Mouse (Mus musculus): ENCODE measurements around the gene Gamt.

Gamt gene

DNA sequence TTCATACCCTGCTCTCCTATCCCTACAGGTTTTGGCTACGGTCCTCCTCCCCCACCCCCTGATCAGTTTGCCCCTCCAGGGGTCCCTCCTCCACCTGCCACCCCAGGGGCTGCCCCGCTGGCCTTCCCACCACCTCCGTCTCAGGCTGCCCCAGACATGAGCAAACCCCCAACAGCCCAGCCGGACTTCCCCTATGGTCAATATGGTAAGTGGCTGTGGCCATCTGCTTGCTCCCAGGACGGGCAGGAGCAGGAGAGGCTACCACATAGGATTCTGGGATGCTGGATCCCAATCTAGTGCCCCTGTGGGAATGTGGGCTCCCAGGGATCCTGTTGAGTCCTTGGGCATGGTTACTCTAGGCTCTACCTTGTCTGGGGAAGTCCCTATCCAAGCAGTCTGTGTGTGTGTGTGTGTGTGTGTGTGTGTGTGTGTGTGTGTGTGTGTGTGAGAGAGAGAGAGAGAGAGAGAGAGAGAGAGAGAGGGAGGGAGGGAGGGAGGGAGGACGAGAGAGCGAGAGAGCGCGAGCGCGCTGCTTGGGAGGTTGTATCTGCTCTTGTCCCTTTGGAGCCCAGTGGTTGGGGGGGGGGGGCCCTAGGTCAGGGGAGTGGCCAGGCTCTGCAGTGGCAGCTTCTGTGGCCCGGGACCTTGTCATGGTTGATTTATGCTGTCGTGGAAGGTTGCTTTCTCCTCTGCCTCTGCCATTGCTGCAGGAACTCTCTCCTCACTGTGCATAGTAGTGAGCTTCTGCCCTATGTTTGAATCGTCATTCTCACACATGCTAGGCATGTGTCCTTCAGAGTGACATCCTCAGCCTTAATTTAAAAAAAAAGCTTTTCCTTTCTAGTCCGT lies 24.6 kb upstream of the Gamt start:
- no peak for DNase-seq

DNA sequence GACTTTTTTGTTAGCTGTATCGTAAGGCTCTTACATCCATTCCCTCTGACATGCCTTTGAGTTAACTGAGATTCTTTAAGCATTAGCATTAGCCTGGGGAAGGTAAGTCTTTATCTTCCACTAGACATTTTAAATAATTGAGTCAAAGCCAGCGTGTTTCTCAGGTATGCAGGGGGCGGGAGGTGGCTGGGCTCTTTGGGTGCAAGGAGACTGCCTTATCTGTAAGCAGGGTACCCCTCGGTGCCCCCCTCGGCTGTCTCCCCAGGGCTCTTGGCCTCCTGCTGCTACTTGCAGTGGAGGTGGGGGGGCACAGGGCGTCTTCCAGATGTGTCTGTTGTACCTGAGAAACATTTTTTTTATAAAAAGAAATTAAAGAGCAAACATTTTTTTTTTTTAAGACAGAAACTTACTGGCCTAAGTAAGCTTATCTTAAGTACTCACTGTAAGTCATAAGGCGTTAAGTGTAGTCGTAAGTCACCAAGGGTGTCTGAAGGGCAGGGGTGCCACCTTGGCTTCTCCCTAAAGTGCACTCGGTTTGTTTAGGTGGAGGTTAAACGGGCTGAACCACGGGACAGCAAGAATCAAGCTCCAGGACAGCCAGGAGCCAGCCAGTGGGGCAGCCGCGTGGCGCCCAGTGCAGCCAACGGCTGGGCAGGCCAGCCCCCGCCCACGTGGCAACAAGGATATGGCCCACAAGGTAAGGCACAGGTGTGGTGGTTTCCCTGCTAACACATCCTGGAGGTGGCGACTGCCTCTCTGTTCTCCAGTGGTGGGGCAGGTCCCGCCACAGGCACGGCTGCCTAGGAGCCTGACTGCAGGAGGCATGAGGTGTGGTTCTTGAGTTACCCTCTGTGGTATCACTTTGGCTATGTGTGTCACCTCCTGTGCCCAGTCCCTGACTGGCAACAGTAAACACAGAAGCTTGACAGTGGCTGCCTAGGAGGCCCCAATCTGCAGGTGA lies 21.9 kb upstream of the Gamt start:
- no peak for DNase-seq

DNA sequence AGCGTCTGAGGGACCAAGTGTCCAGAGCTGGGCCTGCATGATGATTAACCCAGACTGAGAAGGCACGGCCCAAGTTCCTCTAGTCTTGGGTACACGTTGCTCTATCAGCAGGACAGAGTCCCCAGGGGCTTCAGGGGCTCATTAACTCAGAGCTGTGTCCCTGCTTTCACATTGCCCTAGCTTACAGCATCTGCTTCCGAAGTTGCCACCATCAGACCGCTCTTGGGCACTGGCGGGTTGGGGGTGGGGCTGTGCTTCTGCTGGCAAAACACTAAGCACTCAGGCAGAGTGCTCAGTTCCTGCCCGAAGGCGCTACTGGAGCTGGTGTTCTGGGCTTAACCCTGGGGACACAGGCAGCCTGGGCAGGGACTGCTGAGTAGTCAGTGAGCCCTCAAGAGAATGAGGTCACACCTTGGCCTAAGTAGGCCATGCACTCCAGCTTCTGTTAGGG lies 21.1 kb upstream of the Gamt start:
- no peak for DNase-seq

DNA sequence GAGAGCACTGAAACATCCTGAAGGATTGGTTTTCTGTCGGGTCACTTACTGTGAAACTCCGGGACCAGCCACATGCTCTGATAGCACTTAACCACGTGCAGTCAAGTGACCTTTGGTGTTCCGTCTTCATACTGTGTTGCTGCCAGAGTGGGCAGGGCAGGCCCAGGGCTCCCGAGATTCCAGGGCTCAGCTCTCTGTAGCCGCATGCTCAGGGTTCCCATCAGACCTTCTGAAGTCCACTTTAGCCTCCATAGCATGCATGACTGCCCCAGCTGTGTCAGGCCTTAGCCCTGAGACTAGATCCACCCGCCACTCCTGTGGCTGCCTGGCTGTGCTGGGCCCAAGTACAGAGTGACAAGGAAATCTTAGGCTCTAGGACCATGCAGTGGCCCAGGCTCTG lies 20.5 kb upstream of the Gamt start:
- DNase-seq = no peak

DNA sequence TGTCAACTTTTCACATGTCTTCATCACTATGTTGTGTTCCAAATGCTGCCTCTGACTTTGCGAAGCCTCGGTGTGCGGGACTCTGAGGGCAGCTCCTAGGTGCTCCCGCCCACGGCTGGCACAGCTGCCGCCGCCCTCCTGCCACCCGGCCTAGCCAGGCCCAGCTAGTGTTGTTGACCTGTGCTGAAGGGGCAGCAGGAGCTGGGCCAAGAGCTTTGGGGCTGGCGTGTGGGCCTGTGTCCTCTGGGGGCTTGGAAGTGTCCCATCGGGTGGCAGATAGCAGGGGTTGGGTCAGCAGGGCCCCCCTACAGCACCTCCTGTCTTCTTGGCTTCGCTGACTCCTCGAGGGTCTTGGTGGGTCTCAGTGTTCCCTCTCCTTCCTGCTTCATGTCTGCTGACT lies 18.5 kb upstream of the Gamt start:
- no peak for DNase-seq

DNA sequence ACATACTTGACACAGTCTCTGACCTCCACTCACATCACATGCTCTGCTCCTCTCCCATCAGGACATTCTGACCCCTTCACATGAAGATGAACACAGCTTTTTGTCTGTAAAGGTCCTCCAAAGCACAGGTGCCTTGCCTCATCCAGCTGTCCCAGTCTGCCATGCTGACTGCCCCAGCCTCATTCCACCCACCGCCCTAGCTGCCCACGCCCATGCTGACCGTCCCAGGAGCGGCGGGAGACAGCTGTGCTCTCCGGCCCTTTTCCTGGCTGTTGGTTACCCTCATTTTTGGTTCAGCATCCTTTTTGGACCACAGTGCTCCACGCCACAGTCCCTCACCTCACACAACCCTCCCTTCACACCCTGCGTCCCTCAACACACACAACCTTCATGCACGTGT lies 17.6 kb upstream of the Gamt start:
- no peak for DNase-seq

DNA sequence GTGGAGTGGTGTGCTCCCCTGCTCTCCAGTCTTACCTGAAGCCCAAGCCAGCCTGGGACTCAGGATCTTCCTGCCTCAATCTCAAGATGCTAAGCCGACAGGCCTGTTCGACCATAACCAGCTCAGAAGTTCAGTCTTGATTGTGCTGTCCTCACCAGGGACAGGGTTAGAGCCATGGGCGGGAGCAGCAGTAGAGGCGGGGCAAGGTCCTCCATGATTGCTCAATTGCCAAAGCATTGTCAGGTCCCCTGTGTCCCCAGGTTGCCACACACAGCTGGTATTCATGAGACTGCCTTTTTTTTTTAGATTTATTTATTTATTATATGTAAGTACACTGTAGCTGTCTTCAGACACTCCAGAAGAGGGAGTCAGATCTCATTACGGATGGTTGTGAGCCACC lies 15.4 kb upstream of the Gamt start:
- DNase-seq = no peak

DNA sequence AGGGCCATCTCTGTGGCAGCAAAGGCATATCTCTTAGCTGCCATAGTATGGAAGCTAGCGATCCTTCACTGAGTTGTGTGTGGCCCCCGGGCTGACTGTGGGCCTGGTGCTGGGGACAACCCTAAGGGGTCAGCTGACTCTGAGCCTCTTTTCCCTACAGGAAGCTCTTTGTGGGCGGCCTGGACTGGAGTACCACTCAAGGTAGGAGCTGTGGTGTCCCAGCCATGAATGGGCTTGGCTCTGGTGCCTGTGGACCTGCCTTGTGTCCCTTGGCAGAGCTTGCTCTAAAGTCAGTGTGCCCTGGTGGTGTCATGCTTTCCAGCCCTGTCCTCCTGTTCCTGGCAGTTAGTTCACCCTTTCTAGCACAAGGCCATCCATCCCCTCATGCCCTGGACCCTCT lies 13.0 kb upstream of the Gamt start:
- no peak for DNase-seq

DNA sequence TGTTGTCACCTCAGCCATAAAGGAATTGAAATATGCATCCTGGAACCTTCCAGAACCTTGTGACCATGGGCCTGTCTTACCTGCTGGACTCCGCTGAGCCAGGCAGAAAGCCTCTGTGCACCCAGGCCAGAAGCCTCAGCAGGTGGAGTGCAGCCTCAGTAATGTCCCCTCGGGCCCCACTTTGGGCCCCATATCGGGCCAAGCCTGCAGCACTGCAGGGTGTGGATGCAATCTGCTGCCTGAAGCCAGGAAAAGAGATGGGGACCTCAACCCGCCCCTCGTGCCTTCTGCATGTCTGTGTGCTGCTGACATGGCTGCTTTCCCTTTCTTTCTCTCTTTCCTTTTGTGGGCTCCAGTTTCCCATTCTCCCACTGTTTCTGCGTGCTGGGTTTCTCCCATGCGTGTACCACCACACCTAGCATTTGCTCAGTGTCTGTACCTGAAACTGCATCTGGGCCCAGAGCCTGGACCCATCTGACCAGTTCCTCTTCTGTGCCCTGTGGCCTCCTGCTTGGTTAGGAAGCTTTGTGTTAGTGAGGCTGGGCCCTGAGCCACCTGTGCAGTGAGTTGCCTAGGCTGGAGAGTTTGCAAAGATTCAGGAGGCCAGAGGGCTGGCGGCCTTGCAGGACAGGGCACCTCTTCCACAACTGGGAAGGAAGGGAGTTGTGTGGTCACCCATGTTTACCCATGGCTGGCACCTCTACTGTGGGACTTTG lies 11.2 kb upstream of the Gamt start:
- DNase-seq = no peak

DNA sequence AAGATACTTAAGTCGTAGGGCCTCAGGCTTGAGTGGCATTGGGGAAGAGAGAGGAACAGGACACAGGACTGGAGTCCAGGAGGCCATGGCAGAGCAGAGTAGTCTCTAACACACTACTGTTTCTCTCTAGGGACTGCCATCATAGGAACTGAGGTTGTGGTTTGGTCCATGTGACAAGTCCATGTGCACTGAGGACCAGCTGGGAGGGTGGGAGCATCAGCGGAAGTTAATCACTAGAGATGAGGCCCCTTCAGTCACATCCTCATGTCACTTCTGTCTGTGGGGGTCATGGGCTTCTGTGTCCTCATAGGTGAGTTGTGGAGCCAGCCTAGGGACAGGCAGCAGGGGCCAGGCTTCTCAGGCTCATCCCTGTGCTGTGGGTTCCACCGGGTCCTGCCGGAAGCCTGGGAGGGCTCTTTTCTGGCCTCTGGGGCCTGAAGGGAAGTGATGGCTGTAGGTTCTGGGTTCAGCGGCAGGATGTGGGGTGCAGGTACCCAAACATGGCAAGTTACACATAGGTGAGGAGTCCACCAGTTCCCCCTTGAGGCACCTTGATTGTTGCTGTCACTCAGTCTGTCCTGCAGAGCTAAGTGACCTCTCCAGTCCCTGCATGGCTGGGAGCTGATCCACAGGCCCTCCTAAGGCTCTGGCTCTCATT lies 10.5 kb upstream of the Gamt start:
- DNase-seq = no peak

DNA sequence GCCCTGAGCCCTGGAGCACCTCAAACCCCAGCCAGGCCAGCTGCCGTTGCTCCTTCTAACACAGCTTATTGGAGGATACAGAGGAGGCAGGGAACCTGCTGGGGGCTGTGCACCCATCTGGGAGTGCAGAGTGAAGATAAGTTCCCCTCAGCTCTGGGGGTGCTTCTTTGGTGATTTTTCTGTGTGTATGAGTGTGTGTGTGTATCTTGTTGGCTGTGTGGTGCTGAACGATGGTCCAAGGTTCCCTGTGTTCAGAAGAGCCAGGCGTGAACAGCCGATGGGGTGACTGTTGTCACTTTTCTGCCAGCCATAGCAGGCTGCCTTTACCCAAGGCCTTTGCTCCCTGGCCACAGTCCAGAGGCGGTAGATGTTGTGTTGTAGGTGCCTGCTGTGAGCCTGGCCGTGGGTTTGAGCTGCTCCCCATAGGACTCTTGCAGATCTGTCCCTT lies 9.9 kb upstream of the Gamt start:
- DNase-seq = no peak

DNA sequence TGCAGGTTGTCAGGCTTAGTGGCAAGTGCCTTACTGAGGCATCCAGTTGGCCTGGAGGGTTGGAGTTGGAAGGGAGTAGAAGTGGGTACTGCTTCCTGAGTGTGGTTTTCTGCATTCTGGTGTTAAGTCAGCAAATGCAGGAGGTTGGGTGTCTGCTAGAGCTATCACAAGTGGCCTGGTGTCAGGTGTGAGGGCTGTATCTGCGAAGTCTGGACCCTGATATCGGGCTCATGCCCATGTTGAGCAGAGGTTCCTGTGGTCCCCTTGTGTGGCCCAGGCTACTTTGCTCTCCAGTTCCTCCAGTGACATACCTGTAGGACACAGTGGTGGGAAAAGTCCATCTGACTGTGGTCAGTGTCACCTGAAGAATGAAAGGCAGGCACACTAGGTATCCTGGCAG lies 9.3 kb upstream of the Gamt start:
- no peak for DNase-seq

DNA sequence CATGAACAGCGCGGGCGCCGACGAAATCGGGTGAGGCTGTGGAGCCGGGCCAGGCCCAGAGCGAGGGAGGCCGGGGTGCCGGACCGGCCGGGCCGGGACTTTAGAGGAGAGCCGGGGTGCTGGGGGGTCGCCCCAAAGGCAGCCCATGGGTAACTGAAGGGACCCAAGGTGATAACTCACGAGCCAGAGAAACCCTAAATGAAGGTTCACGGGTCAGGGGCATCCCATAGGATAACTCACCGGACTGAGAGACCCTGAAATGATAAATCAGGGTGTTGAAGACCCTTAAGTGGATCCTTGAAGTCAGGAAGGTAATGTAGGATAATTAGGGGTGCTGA lies 4.3 kb upstream of the Gamt start:
- DNase-seq = no peak

DNA sequence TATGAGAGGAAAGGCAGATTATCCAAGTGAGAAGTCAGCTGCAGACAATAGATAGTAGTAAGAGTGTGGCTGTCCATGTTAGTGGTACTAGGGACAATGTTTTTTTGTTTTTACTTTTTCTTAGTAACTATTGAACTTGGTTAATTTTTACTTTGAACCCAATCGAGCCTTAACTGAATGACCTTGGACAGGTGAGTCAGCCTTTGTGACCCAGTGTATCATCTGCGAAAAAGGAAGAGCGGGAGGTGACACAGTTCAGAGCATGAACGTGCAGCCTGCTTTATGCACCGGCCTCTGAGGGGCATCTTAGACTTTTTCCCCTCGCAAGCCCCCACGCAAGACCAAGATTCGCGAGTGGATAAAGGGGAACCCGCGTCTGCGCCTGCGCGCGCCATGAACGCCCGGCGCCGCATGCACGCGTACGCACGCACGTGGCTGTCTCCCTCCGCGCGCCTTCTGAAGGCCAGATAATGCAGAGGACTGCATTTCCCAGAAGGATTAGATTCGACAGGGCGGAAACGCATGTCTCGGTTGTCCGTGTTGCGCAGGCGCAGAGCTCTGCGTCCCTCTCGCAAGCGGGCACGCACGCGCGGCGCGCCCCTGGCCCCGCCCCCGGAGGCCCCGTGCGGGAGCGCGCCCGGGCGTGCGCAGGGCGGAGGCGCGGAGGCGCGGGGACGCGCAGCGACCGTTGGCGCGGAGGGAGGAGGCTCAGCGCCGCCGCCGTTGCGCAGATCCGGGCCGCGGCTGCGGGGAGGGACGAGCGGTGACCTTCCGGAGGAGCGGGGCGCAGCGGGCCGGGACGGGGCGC lies 3.7 kb upstream of the Gamt start:
- peak; percentile 99 for DNase-seq

DNA sequence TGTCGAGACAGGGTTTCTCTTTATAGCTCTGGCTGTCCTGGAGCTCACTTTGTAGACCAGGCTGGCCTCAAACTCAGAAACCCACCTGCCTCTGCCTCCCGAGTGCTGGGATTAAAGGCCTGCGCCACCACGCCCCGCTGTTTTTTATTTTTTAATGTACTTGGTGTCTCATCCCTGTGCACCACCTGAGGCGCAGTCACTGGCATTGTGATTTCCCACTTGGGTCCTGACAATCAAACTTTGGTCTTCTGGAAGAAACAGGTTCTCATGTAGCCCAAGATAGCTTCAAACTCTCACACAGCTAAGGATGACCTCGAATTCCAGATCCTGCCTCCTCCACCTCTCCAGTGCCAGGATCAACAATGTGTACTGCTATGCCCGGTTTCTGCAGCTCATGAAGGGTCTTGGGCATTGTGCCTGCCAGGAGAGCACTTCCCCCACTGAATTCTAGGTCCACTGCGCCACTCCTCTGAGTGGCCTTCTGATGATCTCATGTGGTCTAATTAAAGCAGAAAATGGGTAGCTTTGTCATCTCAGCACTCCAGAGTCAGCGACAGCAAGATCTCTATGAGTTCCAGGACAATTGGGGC lies 2.1 kb upstream of the Gamt start:
- DNase-seq = no peak

DNA sequence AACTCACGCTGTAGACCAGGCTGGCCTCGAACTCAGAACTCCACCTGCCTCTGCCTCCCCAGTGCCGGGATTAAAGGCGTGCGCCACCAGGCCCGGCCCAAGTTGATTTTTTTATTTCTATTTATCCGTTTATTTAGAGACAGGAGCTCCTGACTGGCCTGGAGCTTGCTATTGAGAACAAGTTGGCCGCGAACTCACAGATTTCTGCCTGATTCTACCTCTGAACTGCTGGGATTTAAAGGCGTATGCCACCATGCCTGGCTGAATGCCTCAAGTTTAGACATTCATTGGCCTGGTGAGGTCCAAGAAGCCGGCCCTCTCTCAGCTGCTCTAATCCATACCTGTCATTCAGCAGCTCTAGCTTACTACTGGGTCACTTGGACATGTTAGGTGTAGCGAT lies 1.4 kb upstream of the Gamt start:
- DNase-seq = no peak

DNA sequence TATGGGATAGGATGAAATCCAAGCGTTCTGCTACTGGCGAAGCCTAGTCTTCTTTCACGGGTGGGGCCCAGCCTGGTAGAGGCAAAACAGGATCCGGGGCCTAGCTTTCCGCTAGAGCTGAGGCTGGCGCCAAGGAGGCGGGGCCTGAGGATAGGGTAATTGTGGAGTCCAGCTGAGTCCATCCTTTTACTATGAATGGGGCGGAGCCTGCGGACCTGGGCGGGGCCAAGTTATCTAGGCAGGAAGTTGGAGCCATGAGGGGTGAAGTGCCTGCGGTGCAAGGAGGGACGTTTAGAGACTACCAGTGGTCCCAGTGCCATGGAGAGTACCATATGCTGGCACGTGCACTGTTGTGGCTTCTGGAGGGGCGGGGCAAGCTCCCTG lies 765 bp upstream of the Gamt start:
- peak; percentile 91 for DNase-seq

DNA sequence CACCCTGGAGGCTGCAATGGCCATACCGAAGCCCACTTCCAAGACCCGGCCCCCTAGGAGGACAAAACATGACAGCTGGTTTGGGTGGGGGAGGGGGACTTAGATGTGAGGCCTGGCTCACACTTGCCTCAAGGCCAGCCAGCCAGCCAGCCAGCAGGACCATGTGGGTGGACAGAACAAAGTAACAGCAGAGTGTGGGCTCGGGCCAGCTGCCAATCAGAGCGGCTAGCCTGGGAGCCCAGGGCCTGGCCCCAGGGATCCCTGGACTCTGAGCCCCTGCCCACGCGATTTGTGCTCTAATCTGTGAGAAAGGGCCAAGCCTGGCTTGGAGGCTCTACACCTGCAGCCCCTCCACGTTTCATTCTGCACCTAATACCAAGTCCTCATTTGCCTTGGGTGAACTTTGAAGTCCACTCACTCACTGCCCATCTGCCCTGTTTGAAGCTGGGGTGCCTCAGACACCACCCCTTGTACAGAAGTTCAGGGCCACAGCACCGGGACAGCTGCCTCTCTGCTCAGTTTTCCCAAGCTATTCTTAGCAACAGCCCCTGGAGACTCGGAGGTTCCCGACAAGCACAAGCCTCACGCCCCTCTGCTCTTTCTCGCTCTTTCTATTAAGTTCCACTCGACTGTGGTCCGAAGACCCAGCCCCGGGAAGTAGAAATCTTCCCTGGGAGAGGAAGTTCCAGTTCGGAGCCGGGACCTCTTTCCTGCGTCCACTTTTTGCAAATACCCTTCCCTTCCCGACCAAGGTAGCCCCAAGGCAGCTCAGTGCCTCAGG lies 761 bp downstream of the Gamt start:
- DNase-seq = peak; percentile 76

DNA sequence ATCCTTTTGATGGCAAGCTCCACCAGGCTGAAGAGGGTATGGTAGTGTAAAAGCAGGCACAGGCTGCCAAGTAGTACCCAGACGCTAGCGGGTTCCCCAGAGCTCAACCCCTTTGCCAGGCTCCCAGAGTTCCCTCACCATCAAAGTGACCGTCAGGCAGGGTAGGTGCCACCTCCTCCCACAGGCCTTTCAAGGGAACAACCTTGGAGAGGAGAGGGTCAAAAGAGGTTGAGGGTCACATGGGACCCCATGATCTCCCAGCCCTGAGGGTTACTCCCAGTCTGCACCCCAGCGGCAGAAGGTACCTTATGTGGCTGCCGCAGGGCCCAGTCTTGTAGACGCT lies 1.4 kb downstream of the Gamt start:
- DNase-seq = no peak

DNA sequence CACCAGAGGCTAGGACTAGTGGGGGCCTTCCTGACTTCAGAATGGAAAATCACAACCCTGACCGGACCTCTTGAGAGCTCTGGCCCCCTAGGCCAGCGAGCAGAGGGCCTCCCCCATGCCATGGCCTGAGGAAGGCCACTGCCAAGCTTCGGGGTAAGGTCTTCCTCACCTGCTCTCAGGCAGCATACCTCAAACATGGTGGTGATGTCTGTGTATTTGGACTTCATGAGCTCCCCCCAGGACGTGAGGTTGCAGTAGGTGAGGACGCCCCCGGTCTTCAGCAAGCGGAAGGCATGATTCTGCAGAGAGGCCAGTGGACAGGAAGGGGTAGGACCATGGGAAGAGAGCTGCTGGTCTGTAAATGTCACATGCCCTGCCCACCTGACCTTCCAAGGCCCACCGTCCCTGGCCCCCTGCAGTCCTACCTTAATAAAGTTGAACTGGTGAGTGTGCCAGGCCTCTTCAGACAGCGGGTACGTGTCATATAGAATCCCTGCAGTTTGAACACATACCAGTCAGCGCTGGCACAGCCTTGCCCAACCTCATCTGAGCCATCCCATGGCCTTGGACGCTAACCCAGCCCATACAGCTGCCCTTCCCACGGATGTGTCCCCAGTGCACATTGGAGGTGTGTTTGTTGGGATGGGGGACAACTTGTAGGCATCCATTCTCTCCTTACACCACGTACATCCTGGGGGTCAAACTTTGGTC lies 1.9 kb downstream of the Gamt start:
- DNase-seq = no peak

Data from cerebellum, adult 11 months (tissue).